Comparison of ENCODE assay signal across 8 mouse cellular contexts in the genomic region with DNA sequence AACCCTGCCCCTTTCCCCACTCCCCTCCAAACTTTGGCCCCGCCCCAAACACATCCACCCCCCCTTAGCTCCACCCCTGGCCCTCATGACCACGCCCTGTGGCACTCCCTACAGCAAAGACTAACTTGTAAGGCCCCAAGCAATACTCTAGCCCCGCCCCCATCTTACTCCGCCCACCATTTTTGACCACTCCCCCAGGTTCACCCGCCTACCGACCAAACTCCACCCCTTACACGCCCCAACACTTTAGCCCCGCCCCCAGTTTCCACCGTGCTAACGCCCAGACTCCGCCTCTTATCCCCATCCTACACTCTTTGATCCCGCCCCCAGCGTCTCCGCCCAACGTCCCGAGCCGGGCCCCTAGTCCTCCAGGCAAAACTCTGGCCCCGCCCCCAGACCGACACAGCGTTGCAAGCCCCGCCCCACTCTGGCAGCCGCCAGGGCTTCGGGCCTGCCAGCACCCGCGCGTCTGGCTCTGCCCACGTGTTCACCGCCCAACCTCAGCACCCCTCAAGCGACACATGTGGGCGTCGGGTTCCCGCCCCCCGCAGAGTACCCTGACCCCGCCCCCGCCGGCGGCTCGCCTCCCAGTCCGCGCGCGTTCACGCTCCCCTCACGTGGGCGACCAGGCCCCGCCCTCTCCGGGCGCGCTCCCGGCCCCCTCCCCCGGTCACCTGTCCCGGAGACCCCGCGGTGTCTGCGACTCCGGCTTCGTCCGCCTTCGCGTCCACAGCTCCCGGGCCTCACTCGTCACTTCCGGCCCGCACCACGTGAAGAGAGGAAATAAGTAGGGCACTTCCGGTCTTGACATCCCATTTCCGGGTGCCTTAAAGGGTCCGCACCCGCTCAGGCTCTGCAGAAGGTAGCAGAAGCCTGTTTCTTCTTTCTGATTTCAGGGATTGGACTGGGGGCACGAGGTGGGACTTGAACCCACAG. TPM values are rescaled to one million over a fixed set of nuclear protein-coding genes. Genes with fewer than 3 reads are reported as not detected.
DNase-seq lines count a peak whose midpoint lies in the region; ATAC-seq and TF ChIP-seq lines count a peak whose summit lies in the region.

Gene Ccdc9, minus strand, starts transcription at position 770 of the 936 bp plus-strand sequence.

- peak within 1 kb of the TSS; percentile 74 for H3K4me3 ChIP-seq in forebrain, embryonic 10.5 days
- peak within 1 kb of the TSS; percentile 87 for H3K4me3 ChIP-seq in heart, embryonic 15.5 days
- H3K4me3 ChIP-seq in liver, embryonic 14.5 days (ENCODE audit: insufficient read depth in 1 of 2, low read depth in 2 of 2, low read length in 2 of 2) = peak within 1 kb of the TSS; percentile 63 to 84
- peak within 1 kb of the TSS; percentile 75 for H3K4me3 ChIP-seq in neural tube, embryonic 11.5 days (ENCODE audit: low read depth, low read length)
- H3K4me3 ChIP-seq in stomach, postnatal 0 days (ENCODE audit: low read depth, low read length) = peak within 1 kb of the TSS; percentile 67

- H3K9me3 ChIP-seq in forebrain, embryonic 10.5 days = no peaks in the 10 kb centered on the region
- H3K9me3 ChIP-seq in heart, embryonic 15.5 days (replicated peaks) = no peaks in the 10 kb centered on the region
- H3K9me3 ChIP-seq in liver, embryonic 14.5 days (ENCODE audit: control insufficient read depth, low read length) = no peaks in the 10 kb centered on the region
- no peaks in the 10 kb centered on the region for H3K9me3 ChIP-seq in neural tube, embryonic 11.5 days (ENCODE audit: control insufficient read depth, low read length)
- no peaks in the 10 kb centered on the region for H3K9me3 ChIP-seq in stomach, postnatal 0 days (ENCODE audit: control insufficient read depth, low read length)

- H3K36me3 ChIP-seq in forebrain, embryonic 10.5 days (replicated peaks) = peaks cover 35% of the 10 kb centered on the region
- peaks cover 28% of the 10 kb centered on the region for H3K36me3 ChIP-seq in heart, embryonic 15.5 days
- peaks cover 27% of the 10 kb centered on the region for H3K36me3 ChIP-seq in liver, embryonic 14.5 days (replicated peaks; ENCODE audit: control insufficient read depth, insufficient read depth, low read depth)
- H3K36me3 ChIP-seq in neural tube, embryonic 11.5 days (ENCODE audit: control insufficient read depth, insufficient read depth, low read length) = 0 out of 2 replicates have a peak, but pooled peaks cover 2% of the 10 kb centered on the region
- H3K36me3 ChIP-seq in stomach, postnatal 0 days (ENCODE audit: control insufficient read depth, insufficient read depth, low read length) = peaks cover 17% of the 10 kb centered on the region

- TF ChIP-seq CTCF in liver, embryonic 14.5 days (IDR thresholded peaks at IDR 0.05; ENCODE audit: low read depth) = no peak
- TF ChIP-seq CTCF in stomach, postnatal 0 days (IDR thresholded peaks at IDR 0.05; ENCODE audit: low read depth) = no peak

- TF ChIP-seq EP300 in liver, embryonic 14.5 days (IDR thresholded peaks at IDR 0.05; ENCODE audit: low read depth) = no peak
- TF ChIP-seq EP300 in stomach, postnatal 0 days (optimal IDR thresholded peaks at IDR 0.05) = no peak

- peak; percentile 99 for DNase-seq in c-Kit-negative CD71-positive TER-119-positive erythroid progenitor cells, embryonic 14.5 days (ENCODE audit: low read depth, low spot score)
- peak; percentile 99 for DNase-seq in forebrain, embryonic 10.5 days (ENCODE audit: extremely low spot score, low spot score)
- peak; percentile 100 for DNase-seq in kidney, postnatal 25 days
- DNase-seq in liver, embryonic 14.5 days (ENCODE audit: low read depth in 3 of 3, low spot score in 3 of 3) = peak; percentile 94 to 97 (median 96)
- DNase-seq in neural tube, embryonic 11.5 days (ENCODE audit: low spot score) = peak; percentile 99
- DNase-seq in stomach, postnatal 0 days (ENCODE audit: low spot score) = peak; percentile 100

- peak within 1 kb of the TSS; percentile 75 for H3K4me2 ChIP-seq in heart, embryonic 15.5 days
- peak within 1 kb of the TSS; percentile 81 for H3K4me2 ChIP-seq in liver, embryonic 14.5 days (ENCODE audit: low read depth)
- peak within 1 kb of the TSS; percentile 42 for H3K4me2 ChIP-seq in neural tube, embryonic 11.5 days (ENCODE audit: low read depth)
- H3K4me2 ChIP-seq in stomach, postnatal 0 days (replicated peaks; ENCODE audit: low read depth) = peak within 1 kb of the TSS; percentile 57

- no peaks in the 10 kb centered on the region for H3K27me3 ChIP-seq in forebrain, embryonic 10.5 days (ENCODE audit: poor library complexity, severe bottlenecking)
- H3K27me3 ChIP-seq in heart, embryonic 15.5 days = no peaks in the 10 kb centered on the region
- no peaks in the 10 kb centered on the region for H3K27me3 ChIP-seq in liver, embryonic 14.5 days (ENCODE audit: control insufficient read depth, insufficient read depth, low read length)
- H3K27me3 ChIP-seq in neural tube, embryonic 11.5 days (ENCODE audit: control insufficient read depth, insufficient read depth, low read length) = no peaks in the 10 kb centered on the region
- no peaks in the 10 kb centered on the region for H3K27me3 ChIP-seq in stomach, postnatal 0 days (ENCODE audit: control insufficient read depth, insufficient read depth, low read length)

- peak within 1 kb of the TSS; percentile 76 for H3K9ac ChIP-seq in heart, embryonic 15.5 days
- peak within 1 kb of the TSS; percentile 81 for H3K9ac ChIP-seq in liver, embryonic 14.5 days (replicated peaks)
- H3K9ac ChIP-seq in neural tube, embryonic 11.5 days (ENCODE audit: low read length) = peak within 1 kb of the TSS; percentile 77
- peak within 1 kb of the TSS; percentile 87 for H3K9ac ChIP-seq in stomach, postnatal 0 days (ENCODE audit: low read length)

- peak; percentile 81 for ATAC-seq in CD4-positive, CD25-positive, alpha-beta regulatory T cell, adult 4 months
- peak; percentile 90 for ATAC-seq in heart, embryonic 15.5 days (replicated peaks; ENCODE audit: insufficient number of reproducible peaks, insufficient read depth, low FRiP score, low read depth)
- peak; percentile 86 for ATAC-seq in liver, embryonic 14.5 days (ENCODE audit: insufficient read depth)
- ATAC-seq in neural tube, embryonic 11.5 days (ENCODE audit: insufficient read depth, low FRiP score, low TSS enrichment) = peak; percentile 95
- ATAC-seq in stomach, postnatal 0 days (ENCODE audit: low FRiP score, low TSS enrichment) = peak; percentile 91

- peaks cover 20% of the 10 kb centered on the region for H3K4me1 ChIP-seq in forebrain, embryonic 10.5 days
- peaks cover 15% of the 10 kb centered on the region for H3K4me1 ChIP-seq in heart, embryonic 15.5 days (replicated peaks)
- H3K4me1 ChIP-seq in liver, embryonic 14.5 days (replicated peaks; ENCODE audit: control insufficient read depth in 2 of 2, insufficient read depth in 2 of 2, low read length in 1 of 2) = peaks cover 9 to 15% of the 10 kb centered on the region in 2 experiments
- no peaks in the 10 kb centered on the region; the same call in 1 of the 2 replicates for H3K4me1 ChIP-seq in neural tube, embryonic 11.5 days (ENCODE audit: control insufficient read depth, insufficient read depth, low read length)
- no peaks in the 10 kb centered on the region for H3K4me1 ChIP-seq in stomach, postnatal 0 days (replicated peaks; ENCODE audit: control insufficient read depth, insufficient read depth)

- WGBS in forebrain, embryonic 10.5 days = under 1% methylated on average over 70 of the region's 70 CpGs
- WGBS in heart, embryonic 15.5 days = under 1% methylated on average over 70 of the region's 70 CpGs
- WGBS in liver, embryonic 14.5 days (ENCODE audit: insufficient replicate concordance) = under 1% methylated on average over 70 of the region's 70 CpGs
- WGBS in neural tube, embryonic 11.5 days = under 1% methylated on average over 66 of the region's 70 CpGs
- under 1% methylated on average over 67 of the region's 70 CpGs for WGBS in stomach, postnatal 0 days

- peak within 1 kb of the TSS; percentile 97 for H3K27ac ChIP-seq in forebrain, embryonic 10.5 days
- peak within 1 kb of the TSS; percentile 98 for H3K27ac ChIP-seq in heart, embryonic 15.5 days
- H3K27ac ChIP-seq in liver, embryonic 14.5 days = peak within 1 kb of the TSS; percentile 81
- H3K27ac ChIP-seq in neural tube, embryonic 11.5 days (ENCODE audit: low read depth, low read length) = peak within 1 kb of the TSS; percentile 90
- H3K27ac ChIP-seq in stomach, postnatal 0 days (replicated peaks) = peak within 1 kb of the TSS; percentile 97

RNA-seq across cellular contexts. Expression of gene Ccdc9, which starts in this region (rescaled TPM):
- 10 to 100 TPM in 1 of 2 experiments, 1 to 10 TPM in 1; 7.6 to 13.1 TPM for polyA plus RNA-seq in CD4-positive, CD25-positive, alpha-beta regulatory T cell, adult 4 months (2017; shearing (Covaris generic))
- polyA plus RNA-seq in forebrain, embryonic 10.5 days (2016; fragmentation: Nextera tagmentation; extraction: Ambion mirVana) = 28.7 and 34.8 TPM in 2 replicates
- 14.4 and 18.3 TPM in 2 replicates for polyA plus RNA-seq in heart, embryonic 15.5 days (2015; fragmentation: Nextera tagmentation; extraction: Ambion mirVana)
- polyA plus RNA-seq in liver, embryonic 14.5 days (2012; rRNA removed) = 15.9 and 24.7 TPM in 2 replicates
- 4.2 and 7.6 TPM in 2 replicates for polyA plus RNA-seq in liver, embryonic 14.5 days (2014; fragmentation: Nextera tagmentation; extraction: Ambion mirVana)
- polyA plus RNA-seq in neural tube, embryonic 11.5 days (2014; fragmentation: Nextera tagmentation; extraction: Ambion mirVana) = 19.6 and 20.8 TPM in 2 replicates
- 11.5 and 13.0 TPM in 2 replicates for polyA plus RNA-seq in stomach, postnatal 0 days (2015; fragmentation: Nextera tagmentation; extraction: Ambion mirVana)

Comparison
In these comparisons a context has a peak if more than half of its experiments do, and no peak if none do; other contexts are left out.
1. Peak in every context shown above with its lines: DNase-seq, ATAC-seq, H3K4me3 ChIP-seq and H3K27ac ChIP-seq.